Mouse (Mus musculus) neural tube, embryonic 10.5 days (tissue): Measurements from ENCODE around the gene Csk.
A peak's percentile ranks its signal among the peaks of the same experiment; 100 is the strongest.

ENCODE experiments used
- DNase-seq: peaks from one replicate; pipeline ENCODE4 v3.0.0-alpha.2; 2017; ENCODE audit warnings: low spot score; ENCODE audit errors: extremely low spot score

Csk gene

DNA sequence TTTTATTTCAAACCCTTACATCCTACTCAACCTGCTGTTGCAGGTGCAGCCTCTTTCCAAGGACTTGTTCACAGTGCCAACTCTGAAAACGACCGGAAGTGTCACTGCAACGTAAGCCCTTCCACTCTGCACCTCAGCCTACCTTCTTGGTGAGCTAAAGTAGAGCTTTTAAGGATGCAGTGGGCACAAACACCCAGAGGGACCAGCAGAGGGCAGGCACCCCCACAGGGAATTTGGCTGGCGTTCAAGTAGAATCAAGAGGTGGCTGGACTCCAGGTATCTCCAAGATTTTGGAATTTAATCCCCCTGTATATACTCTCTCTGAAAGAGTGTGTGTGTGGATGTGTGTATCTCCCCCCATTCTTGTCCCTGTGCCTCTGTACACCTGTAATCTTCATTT, 4.4 kb upstream of the Csk start:
- DNase-seq, result no peak

- DNase-seq, result no peak
These were observed 3.4 kb upstream of the Csk start for GRCm38 (mm10) chr9:57656631-57657350.

- peak; percentile 99 for DNase-seq
These were observed 2.3 kb upstream of the Csk start for GRCm38 (mm10) chr9:57655749-57656148.

- DNase-seq, result no peak
These were observed 1.5 kb upstream of the Csk start for GRCm38 (mm10) chr9:57654966-57655365.

DNA sequence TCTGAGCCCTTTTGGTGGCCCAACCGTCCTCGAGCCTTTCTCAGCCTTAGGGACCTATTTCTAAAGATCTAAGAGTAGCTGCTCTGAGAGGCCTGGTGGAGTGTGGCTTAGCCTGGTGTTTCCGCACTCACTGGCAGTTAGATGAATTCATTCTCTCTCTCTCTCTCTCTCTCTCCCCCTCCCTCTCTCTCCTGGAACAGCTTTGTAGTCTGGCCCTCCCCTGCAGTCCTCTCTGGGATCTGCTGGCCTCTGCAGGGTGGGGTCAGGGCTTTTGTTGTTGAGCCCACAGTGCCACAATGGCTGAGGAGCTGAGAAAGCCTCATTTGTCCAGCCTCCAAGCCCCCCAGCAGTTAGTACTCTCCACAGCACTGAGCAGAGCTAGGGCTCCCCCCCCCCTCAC, 576 bp downstream of the Csk start:
- no peak for DNase-seq

GRCm38 (mm10) chr9:57652351-57652750, 1.1 kb downstream of the Csk start:
- no peak for DNase-seq

- DNase-seq, result no peak
These were observed 2.6 kb downstream of the Csk start for GRCm38 (mm10) chr9:57650786-57651311.

DNA sequence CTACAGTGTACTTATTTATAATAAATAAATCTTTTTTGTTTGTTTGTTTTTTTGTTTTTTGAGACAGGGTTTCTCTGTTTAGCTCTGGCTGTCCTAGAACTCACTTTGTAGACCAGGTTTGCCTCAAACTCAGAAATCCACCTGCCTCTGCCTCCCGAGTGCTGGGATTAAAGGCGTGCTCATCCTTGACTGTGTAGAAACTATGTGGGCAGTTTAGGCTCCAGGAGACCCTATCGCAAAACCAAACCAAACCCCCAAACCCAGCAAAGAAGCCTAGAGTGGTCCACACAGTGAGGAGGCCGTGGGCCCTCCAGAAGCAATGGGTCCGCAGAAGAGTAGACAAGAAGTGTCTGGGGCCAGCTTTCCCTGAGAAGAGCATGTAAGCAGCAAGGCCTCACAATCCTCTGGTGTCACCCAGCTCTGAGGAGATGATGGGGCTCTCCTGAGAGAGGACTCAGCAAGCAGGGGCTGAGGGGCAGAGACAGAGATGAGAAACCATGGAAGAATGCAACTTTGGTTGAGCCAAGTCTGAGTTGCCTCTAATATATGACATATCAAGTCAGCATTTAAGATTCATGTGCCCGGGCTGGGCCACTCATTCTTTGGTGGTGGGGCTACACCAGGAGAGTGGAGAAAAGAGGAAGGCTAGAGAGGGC, 3.2 kb downstream of the Csk start:
- no peak for DNase-seq

DNA sequence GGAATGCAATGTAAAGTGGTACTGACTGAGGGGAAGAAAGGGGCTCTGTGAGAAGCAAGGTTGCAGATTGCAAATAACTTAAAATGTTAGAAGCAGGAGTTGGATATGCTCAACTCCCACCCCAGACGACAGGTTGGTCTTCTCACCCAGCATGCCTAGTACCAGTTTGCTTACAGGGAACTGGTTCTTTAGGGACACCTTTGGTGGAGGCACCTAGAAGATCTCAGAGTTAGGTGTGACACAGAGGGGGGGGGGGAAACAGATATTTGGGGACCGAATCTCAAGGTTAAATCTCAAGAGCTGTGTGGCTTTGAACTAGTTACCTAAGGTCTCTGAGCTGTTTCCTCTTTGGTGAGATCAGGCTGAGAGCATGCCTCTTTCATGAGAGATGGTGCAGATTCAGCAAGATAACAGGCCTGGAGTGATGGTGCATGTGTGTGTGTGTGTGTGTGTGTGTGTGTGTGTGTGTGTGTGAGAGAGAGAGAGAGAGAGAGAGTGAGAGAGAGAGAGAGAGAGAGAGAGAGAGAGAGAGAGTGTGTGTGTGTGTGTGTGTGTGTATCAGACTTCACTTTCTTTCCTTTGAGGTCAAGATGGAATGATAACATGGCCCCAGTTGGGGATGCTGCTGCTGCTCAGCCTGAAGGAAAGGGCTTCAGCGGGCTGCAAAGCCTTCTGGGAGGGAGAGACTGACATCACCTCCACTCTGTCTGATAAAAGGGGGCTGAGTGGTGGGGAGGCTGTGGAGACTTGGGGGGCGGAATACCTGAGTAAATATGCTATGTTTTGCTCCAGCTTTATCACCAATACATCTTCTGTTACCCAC, 5.9 kb downstream of the Csk start:
- DNase-seq, result no peak

DNA sequence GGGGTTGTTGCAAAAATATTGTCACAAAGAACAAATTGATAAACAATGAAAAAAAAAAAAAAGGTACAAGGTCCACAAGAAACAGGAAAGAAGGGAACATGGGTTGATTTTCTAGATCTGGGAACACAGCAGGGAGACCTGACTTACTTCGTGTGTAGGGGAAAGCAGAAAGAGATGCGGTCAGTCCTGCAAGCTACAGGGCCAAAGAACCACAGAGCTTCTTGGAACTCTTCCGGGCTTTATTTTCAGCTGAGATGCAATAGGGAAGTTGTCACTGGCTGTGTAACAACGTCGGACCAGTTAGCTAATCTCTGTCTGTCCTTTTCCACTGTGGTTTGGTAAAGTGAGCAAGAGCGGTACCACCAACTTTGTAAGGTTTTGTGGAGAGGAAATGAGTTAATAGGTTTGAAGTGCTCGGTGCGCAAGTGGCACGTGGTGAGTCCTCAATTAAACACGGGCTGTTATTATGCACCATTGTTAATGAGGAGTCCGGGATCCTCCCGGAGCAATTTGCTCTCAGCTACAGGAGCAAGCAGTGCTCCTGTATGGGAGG, 6.8 kb downstream of the Csk start:
- no peak for DNase-seq

- peak; percentile 94 for DNase-seq
These were observed 8.2 kb downstream of the Csk start for GRCm38 (mm10) chr9:57644944-57645893.

GRCm38 (mm10) chr9:57644442-57644943, 8.9 kb downstream of the Csk start:
- DNase-seq, result no peak

DNA sequence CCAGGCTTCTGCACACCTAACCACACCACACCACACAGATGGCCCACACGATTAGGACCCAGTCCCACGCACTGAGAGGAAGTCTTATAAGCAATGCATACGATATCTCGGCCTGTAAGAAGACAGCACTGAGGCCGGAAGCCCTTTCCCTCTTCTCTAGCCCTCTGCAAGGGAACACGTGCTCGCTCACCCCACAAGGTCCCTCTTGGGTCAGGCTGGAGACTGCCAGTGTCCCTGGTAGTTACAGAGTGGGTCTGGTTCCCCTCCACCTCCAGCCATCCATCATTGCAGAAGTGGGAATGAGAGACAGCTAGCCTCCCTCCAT, 9.6 kb downstream of the Csk start:
- no peak for DNase-seq

- DNase-seq, result no peak
These were observed 10.1 kb downstream of the Csk start for GRCm38 (mm10) chr9:57643169-57643855.

DNA sequence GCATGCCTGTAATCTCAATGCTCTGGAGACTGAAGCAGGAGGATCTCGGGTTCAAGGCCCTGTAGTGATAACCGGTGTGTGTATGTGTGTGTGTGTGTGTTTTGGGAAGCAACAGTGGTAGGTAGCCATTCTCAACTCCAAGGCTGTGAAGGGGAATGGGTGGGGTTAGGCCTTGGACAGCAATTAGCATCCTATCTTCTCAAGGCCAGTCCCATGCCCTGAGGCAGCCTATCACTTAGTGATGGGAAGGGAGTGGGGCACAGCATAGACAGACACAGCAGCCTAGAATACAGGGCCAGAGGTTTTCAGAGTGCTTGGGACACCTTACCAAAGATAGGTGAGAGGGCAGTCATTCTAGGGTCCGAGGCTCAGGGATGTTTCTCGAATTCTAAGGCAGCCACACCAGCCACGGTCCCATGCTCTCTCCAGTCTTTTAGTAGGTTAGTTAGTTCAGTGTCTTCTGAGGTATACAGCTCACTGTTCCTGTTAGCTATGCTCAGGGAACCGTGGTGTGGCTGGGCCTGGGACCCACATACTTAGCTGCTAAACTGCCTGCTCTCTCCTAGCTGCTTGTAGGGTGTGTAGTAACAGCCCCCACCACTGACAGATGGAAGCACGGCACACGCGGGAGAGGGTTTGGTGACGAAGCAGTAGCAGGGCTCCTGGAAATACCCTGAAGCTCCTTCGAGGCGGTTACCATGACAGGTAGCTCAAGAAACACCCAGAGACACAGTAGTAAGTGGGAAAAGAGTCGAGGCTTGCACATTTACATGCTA, 11.5 kb downstream of the Csk start:
- DNase-seq, result no peak

GRCm38 (mm10) chr9:57641022-57641421, 12.4 kb downstream of the Csk start:
- no peak for DNase-seq

DNA sequence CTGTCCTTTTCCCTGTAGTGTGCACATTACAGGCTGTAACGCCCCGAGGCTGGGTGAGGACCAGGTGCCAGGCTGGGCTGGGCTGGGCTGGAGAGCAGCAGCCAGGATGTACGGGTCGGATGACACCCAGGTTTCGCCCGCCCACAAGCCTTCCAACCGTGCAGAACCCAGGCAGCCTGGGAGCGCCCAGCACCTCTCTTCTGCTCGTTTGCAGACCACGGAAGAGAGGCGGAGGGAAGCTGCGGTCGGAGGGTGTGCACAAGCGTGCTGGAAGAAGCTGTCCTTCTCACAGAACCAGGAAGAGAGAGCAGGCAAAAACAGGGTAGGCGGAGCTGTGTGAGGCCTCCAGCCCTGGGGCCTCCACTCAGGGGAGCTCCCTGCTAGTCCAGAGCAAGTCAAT, 13.0 kb downstream of the Csk start:
- DNase-seq, result no peak

- no peak for DNase-seq
These were observed 13.6 kb downstream of the Csk start for GRCm38 (mm10) chr9:57639661-57640328.
